Mouse (Mus musculus): ENCODE measurements at regions not wholly inside any gene's neighbourhood (a gene's known extent, or its start where the extent isn't known, plus 50 kb on each side); places are given as distances from the start of the nearest gene placed in this dataset.

DNA sequence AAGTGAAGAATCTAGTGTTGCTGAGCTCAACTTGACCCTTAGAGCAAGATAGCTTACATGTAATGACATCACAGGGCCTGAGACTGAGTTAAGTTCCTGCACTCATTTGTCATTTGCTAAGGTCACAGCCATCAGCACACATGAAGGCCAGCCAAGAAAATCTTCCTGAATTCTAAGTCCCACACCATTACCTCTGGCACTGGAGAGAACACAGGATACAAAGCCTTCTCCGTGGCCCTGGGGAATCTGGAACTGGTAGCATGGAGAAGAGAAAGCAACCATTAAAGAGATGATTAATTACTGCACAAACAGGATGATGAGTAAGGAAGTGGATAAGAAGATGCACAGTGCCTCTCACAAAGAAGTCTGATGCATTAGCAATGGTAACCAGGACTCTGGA is 232.0 kb downstream of the Wdr72 start:
- in situ Hi-C loops (cut with MboI; ENCODE audit: low sequenced_read_pairs): no loop called here

DNA sequence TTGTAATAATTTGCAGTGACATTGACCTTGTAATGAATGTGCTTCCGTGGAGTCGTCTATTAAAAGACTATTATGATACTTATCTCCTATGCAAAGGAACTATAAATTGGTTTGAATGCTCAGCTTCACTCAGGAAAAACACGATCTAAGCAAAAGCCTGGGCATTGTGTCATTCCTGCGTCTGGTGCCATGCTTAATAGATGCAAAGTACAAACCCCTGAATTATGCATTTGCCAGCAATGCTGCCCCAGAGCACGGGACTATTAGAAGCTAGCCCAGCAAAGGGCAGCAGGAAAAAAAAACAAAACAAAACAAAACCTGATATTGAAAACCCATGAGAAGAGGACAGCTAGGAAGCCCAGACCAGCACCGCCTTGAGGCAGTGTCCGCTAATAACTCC is 234.9 kb downstream of the Wdr72 start:
- in situ Hi-C loops (cut with MboI; ENCODE audit: low sequenced_read_pairs): no loop called here

DNA sequence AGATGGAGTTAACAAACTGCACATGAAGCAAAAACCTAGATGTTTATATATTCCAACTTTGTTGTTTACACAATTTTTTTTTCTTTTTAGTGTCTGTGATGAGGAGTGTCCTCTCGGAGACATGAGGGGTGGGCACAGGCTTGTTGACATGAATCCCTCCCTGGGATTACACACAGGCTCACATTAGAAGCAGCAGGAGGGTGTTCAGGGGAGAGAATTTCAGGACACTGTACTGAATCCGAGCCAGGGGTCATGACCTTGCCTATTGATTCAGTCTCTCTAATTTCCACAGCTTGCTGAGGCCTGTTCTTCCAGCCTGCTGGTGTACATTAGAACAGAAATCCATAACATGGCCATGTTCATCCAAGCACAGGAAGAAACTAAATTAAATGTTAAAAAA is 238.6 kb downstream of the Wdr72 start:
- in situ Hi-C loops (cut with MboI; ENCODE audit: low sequenced_read_pairs): no loop called here

DNA sequence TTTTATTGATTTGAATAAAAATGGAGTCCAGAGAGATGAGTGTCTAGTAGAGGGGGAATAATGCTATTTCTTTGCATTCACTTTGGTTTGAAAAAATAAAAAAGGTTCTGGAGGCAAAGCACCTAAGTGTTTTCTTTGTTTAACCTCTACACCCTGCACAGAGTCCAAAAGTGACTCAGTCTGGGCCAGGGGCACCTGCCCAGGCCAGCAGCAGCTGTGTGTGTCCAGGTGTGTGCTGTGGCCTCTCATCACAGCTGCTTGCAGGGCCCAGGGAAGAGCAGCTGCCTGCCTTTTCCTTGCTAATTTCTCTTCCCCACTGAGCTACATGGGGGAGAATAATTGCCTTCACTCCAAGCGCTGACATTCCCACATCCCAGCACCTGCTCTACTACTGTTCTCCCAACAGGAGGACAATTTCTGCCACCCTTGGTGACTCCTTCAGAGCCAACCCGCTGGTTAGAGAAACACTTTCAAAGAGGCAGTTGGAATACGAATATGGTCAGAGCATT is 255.8 kb downstream of the Wdr72 start:
- in situ Hi-C loops (cut with MboI; ENCODE audit: low sequenced_read_pairs): no loop called here

DNA sequence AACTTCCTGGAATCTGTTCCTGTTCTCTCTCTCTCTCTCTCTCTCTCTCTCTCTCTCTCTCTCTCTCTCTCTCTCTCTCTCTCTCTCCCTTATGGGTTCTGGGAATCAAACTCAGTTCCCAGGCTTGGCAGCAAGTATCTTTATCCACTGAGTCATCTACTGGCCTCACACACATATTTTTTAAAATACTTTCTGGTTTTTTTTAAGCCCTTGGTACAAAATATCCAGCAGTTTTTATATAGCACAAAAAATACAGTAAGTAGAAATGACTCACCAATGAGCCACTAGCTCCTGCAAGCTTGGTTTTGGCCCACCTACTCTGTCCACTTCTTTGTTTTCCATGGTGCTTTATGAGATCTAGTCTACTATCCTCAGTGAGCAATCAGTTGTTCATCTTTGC is 266.0 kb downstream of the Wdr72 start:
- in situ Hi-C loops (cut with MboI; ENCODE audit: low sequenced_read_pairs): no loop called here

DNA sequence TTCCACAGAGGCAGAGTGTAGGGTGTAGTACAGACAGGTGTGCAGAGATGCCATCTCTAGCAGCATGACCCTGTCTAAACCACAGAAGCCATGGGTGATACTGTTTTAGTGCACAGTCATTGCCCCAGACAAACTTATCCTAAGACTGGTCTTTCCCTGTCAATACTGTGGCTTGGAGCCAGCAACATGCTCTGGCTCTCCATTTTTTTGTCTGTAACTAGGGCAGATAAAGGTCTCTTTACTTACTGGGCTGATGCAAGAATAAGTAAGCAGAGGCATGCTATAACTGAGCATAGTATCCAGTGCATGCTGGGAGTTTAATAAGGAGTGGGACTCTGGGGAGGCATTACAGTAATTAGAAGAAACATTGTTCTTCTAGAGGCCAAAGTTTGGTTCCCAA is 267.0 kb downstream of the Wdr72 start:
- in situ Hi-C loops (cut with MboI; ENCODE audit: low sequenced_read_pairs): no loop called here

DNA sequence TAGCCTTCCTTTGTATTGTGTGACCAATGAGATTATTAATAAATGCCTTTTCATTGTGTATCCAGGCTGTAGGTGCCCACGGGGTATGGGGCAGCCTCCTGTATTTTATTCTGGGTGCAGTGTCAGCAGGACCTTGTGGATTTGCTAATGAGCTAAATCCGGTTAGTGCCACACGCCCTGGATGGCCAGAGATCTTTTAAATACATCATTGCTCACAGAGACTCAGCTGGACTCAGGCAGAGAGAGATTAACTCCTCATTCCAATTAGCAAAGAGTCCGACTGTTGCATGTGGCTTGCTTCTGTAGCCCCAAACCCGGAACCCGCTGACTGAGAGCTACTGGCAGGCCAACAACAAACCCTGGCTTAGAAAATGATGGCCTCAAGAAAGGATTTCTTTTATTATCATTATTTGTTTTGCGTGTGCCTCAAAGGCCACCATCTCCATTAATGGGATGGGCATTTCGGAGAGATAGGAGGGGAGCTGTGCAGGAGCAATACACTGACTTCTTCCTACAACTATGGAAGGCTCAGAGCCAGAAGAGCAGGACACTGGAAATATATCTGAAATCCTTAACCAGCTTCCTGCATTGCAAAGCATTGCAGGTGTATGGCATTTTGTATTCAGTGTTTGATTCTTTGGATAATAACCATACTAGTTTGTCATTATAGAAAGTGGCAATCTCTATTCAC is 274.2 kb downstream of the Wdr72 start:
- in situ Hi-C loops (cut with MboI; ENCODE audit: low sequenced_read_pairs): no loop called here

DNA sequence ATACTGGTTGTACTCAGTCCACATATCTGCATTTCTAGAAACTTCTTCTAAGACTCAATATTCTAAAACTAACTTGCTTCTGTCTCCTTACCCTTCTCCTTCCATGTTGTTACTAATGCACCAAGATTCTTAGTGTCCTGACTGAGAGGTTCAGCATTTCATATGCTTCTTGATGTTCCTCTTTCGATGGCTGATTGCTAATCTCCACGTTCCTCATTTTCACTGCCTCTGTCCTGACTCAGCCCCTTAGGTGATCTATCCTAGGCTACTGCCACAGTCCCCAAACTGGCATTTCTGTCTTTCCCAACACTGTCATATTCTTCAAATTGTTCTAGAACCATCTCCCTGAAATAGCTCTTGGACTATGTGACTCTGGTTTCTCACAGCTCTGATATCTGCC is 315.4 kb downstream of the Wdr72 start:
- in situ Hi-C loops (cut with MboI; ENCODE audit: low sequenced_read_pairs): no loop called here

DNA sequence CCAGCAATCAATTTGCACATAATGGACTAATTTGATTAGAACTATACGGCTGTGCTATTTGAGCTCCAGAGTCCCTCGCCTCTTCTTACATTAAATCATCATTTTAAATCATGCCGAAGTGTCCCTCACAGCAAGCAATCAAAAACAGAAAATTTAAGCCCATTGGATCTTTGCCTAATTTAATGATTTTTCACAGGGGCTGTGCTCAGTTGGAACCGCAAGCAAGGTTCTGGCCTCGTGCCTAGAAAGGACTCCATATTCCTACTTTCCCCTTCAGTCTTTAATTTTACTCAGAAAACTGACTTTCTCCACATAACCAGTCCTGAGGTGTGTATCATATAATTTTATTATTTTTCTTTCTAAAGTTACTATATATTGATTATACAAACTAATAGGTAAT is 339.8 kb downstream of the Wdr72 start:
- in situ Hi-C loops (cut with MboI; ENCODE audit: low sequenced_read_pairs): no loop called here

DNA sequence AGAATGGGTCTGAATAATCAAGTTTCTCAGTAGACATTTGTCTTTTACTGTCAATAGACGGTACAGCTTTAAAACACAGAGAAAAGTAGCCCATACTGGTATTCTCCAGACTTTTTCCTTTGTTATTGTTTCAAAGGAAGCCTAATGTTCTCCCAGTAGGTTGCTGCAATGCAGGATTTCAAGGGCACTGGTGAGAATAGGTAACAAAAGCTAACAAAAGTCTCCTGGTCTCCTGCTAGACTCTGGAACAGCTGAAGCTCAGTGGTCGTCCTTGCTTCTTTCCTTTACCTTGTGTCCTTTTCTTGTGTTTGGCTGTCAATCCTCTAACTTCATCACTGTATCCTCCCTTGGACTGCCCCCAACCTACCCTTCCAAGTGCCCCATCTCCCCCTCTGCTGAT is 350.9 kb downstream of the Wdr72 start:
- in situ Hi-C loops (cut with MboI; ENCODE audit: low sequenced_read_pairs): no loop called here

DNA sequence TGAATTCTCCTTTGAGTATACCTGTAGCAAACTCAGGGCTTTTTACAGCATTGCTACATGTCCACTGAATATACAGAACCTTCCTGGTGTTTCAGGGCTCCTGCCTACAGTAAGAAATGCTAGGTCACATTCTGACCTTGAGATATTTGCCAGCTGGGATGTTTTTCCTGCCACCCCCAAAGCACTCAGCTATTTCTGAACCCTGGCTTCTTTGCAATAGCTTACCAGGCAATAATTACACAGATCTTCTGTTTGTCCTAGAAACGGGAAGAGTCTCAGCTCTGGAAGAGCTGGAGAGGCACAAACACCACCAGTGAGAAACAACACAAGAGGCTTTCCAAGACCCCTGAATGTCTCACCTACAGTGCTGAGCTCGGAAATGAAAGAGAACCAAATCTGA is 366.7 kb downstream of the Wdr72 start:
- in situ Hi-C loops (cut with MboI; ENCODE audit: low sequenced_read_pairs): no loop called here

DNA sequence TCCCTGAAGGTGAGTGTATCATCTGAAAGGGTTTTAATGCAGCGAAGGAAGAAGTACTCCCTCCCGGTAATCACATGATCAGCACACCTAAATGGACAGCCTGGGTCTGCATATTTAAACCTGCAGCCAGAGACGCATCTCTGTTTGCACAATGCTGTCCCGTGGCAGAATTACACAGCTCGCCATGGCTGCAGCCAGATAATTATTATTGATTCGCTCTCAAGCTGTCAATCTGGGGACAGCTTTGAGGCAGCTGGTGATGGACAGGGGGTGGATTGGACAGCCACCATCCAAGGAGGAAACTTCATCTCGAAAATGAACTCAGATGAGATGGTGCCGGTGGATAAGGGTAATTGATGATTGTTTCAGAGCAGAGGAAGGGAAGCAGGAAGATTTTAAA is 369.1 kb downstream of the Wdr72 start:
- in situ Hi-C loops (cut with MboI; ENCODE audit: low sequenced_read_pairs): no loop called here

DNA sequence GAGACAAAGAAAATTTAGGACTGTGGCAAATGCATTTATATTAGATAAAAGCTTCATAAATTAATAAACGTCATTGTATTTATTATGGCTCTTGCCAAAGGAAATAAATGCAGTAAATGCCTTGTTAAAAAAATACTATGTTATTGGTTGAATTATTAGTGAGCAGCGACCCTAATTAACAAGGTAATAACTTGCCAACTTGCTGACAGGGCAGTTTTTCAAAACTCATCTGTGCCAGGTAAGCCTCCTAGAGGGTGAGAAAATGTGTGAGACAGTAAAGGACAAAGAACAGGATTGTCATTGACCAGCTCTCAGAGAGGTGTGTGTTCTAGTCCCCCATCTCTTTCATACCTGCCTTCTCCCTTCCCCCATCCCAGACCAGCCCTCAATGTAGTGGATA is 347.8 kb upstream of the Onecut1 start:
- in situ Hi-C loops (cut with MboI; ENCODE audit: low sequenced_read_pairs): no loop called here

DNA sequence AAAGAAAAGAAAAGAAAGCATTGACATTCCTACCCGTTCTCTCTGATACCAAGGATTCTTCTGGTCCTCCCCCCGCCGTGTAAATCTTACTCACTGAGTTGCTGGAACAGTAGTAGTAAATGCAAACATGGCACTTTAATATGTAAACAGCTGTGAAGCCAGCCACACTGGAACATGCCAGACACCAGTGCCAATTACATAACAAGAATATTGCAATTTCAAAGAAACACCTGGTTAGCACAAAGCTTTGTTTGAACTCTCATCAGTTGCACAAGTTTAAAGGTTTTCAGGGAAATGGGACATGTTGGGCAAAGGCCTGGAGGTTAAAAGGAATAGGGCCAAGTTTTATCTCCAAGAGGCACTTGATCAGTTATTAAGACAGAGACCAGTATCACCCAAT is 333.2 kb upstream of the Onecut1 start:
- in situ Hi-C loops (cut with MboI; ENCODE audit: low sequenced_read_pairs): no loop called here

DNA sequence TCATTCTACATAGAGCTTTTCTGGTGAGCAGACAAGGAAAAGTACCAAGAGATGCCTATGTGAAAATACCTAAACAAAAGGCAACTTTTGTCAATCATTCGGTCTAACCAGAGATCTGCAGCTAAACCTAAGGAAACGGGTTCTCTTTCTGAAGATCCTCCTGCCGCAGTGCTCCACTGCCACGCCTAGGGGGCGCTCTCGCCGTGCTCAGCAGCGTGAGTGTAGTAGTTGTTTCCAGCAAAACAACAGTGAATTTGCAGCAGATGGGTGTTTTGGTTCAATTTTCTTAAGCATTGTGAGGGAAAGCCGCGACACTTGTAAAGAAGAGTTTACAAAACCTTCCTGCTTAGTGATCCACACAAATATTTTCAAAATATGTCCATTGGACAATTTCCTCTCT is 331.4 kb upstream of the Onecut1 start:
- in situ Hi-C loops (cut with MboI; ENCODE audit: low sequenced_read_pairs): no loop called here

DNA sequence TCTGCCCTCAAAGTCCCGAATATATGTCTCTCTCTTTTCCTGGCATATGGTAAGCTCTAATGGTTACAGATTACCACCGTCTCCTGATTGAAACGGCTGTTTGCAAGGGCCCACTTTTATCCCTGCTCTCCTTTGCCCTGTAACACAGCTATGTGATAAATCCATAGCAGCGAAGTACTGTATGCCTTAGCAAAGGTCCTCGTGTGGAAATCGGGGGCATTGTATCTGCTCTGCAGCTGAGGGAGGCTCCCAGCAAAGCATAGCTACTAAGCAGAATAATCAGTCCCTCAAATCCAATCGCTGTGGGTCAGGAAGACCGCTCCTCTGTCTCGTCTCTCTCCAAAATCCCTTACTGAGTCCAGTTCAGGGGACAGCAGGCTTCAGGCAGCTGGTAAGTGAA is 331.0 kb upstream of the Onecut1 start:
- in situ Hi-C loops (cut with MboI; ENCODE audit: low sequenced_read_pairs): no loop called here

DNA sequence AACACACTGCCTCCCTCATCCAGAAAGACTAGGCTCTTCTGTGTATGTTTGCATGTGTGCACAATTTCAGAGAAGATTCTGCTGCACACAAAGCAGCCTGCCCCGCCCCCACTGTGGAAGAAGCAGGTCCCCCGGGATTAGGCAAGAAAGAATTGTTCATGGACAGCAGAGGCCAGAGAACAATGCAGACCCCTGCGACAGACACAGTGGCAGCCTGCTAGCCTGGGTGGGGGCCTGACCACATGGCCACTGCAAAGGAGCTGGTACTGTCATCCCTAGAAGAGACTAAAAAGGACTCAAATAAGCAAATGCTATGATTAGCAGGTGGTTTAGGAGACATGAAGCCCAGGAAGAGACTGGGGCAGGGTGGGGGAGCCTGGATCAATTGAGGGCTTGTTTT is 329.7 kb upstream of the Onecut1 start:
- in situ Hi-C loops (cut with MboI; ENCODE audit: low sequenced_read_pairs): no loop called here

DNA sequence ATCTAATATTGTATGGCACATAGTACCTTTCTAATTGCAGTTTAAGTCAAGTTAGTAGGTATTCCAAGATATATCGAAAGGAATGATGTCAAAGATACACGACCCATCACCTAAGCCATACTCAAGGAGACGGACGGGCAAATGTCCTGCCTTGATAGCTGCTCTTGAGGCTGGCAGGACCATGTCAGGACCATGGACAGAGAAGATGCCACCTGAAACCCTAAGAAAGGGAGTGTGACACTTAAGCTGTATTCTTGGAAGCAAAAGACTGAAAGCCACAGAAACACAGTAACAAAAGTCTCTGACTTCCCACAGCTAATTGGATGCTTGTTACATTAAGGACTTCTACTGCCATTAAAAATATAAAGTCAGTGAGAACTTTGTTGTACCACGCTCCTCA is 326.7 kb upstream of the Onecut1 start:
- in situ Hi-C loops (cut with MboI; ENCODE audit: low sequenced_read_pairs): no loop called here

DNA sequence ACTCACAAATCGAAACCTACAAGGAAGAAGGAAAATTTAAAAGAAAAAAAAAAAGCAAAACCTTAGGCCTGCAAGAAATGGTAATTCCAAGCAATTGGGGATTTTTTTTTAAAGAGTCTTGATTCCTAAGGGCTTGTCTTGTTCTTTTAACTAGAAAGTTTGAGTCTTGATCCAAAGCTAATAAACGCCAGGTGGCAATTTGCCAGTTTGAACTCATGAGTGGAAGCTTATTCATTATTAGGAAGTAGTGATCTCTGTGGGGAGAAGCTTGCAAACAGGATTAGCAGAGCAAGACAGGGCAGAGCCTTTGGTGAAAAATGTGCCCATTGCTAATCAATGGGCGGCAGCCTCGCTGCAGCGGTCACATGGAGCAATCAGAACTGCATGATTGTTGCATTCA is 305.6 kb upstream of the Onecut1 start:
- in situ Hi-C loops (cut with MboI; ENCODE audit: low sequenced_read_pairs): no loop called here

DNA sequence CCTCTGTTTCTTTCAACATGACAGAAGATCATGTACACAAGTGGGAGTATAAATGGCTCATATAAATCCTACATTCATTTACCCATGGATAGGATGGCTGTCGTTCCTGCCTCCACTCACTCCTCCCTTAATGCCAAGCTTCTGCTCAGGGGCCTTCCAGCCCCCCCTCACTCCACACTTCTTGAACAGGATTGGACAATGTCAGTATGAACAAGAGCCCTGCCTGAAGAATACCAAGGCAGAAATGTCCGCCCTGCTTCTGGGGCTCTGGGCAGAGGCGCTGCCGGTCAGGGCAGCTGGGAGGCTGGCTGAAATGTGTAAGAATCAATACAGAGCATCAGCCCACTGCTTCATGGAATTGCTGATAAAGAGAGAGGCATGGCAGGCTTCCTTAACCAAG is 269.0 kb upstream of the Onecut1 start:
- in situ Hi-C loops (cut with MboI; ENCODE audit: low sequenced_read_pairs): no loop called here

DNA sequence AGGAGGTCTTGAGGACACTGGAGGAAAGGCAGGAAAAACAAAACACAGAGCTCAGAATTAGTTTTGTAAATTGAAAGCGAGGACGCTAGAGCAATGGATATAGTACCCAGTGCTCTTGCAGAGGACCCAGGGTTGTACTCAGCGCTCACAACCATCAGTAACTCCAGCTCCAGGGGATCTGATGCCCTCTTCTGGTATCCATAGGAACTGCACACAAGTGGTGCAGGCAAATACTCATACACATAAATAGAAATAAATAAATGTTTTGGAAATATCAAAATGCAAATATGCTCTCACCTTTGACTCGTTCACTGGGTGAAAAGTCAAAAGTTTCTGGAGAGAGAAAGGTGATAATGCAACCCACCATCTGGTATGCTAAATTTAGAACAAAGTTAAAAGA is 267.8 kb upstream of the Onecut1 start:
- in situ Hi-C loops (cut with MboI; ENCODE audit: low sequenced_read_pairs): no loop called here

DNA sequence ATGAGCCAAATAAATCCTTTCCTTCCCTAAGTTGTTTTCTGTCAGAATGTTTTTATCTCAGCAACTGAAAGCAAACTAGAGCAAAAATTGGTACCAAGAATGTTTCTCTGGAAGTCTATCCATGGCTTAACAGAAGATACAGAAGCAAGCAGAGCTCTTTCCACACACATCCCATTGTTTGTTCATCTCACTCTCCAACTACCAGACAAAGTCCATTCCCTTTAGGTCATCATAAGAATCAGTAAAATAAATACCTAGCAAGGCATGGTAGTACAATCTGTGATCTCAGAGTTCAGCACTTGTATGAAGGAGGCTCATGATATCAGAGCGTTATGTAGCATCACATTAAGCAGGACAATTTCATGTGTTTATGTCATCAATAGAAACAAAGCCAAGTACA is 257.3 kb upstream of the Onecut1 start:
- in situ Hi-C loops (cut with MboI; ENCODE audit: low sequenced_read_pairs): no loop called here

DNA sequence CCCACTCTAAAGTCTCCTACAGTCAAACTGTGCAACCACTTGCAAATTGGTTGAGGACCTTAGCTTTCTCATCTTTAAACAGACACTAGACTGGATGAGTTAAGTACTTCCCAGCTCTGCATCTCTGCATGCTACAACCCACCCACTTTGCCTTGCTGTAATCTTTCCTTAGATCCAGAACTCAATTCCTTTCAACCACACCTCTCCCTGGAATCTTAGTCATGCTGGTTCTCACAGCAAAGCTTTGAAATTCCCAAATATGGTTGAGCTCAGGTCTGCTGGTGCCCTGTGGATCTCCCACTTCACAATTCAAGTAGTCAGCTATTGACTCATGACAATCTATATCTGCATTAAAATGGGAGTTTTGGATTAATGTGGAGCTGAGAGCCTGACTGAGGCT is 239.8 kb upstream of the Onecut1 start:
- in situ Hi-C loops (cut with MboI; ENCODE audit: low sequenced_read_pairs): no loop called here

Data from CH12F3 (cell line).